Mouse (Mus musculus): ENCODE results near the gene Atg2a.

DNA sequence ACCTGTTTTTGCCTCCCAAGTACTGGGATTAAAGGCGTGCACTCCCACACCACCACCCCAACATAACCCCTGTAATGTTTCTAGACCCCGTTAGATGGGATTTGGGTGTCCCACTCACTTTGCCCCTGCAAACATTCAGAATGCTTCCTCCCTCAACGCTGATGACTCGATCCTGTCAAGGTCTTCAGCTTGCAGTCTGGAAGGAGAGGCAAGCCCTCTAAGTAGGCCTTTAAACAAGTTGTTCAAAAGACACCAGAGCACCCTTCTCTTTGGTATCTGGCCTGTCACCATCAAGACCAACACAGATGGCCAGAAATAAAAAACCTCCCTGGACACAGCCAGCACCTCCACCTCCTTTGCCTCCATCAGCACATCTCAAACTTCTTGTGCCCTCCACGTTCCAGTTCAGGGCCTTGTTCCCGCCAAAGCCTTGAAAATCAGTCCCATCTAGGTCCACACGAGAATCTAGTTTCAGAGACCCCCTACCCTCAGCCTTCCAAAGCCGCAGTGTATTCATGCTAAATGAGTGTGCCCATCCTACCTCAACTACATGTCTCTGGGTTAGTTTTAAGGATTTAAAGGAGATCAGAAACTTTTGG, 64.1 kb downstream of the Atg2a start:
- TF ChIP-seq CTCF (IDR thresholded peaks at IDR 0.05; ENCODE audit: borderline replicate concordance, insufficient read depth, low read length) (no peak), POLR2A (IDR thresholded peaks at IDR 0.05; ENCODE audit: low read depth, low read length) (no peak; the same call in 1 of the 2 replicates)
